Mouse (Mus musculus) spleen, postnatal 4 days (tissue): ENCODE results near the gene Agap2.

Source experiments
- DNase-seq, 2 experiments: peaks; one replicate each; pipeline ENCODE4 v3.0.0; 2022; ENCODE audit warnings: low spot score in 2 of 2

Gene Agap2

GRCm38 (mm10) chr10:127076082-127076481 is 998 bp downstream of the Agap2 start:
- DNase-seq: no peak

DNA sequence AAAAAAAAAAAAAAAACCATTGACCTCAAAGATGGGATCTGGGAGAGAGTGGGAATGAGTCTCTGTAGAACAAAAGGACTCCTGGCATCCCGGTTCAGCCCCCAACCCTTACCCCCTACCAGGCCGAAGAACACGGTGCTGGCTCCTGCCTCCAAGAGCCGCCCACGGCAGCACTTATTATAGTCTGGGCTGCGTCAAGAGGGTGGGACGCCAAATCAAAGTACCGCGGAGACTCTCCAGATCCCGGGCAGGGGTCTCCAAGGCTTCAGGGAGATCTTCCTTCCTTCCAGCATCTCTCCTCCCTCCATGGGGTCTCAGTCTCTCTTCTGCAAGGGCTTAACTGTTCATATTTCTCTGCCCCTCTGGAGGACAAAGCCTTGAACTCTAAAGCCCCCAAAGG is 2.4 kb downstream of the Agap2 start:
- DNase-seq: no peak

DNA sequence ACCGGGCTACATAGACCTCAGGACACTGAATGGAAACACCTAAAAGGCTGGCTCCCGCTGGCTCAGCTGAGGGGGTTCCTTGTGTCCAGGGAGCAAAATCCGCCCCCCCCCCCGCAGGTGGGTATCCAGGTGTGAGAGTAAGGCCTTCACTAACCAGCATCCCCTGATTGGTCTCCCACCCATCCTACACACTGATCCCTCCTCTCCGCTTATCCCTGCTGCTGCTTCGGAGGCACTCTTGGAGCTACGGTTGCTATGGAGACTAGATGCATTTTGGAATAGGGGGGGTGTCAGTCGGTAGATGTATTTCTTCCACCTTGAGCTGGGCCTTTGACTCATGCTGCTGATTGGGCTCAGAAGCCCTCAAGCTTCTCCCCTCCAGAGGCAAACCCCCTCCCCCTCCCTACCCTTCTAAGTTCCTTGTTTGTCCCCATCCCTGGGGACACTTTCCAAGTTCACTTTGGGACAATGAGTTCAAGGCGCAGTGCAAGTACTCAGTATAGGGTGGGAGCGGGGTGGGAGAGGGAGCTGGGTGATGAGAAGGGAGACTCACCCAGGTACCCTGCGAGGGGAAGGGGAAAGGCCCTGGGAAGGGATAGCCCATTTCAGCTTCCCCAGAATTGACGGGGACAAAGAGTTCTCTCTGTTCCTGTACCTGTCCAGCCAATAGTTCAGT is 3.1 kb downstream of the Agap2 start:
- no peak for DNase-seq

GRCm38 (mm10) chr10:127078677-127079575 is 3.8 kb downstream of the Agap2 start:
- DNase-seq: no peak

DNA sequence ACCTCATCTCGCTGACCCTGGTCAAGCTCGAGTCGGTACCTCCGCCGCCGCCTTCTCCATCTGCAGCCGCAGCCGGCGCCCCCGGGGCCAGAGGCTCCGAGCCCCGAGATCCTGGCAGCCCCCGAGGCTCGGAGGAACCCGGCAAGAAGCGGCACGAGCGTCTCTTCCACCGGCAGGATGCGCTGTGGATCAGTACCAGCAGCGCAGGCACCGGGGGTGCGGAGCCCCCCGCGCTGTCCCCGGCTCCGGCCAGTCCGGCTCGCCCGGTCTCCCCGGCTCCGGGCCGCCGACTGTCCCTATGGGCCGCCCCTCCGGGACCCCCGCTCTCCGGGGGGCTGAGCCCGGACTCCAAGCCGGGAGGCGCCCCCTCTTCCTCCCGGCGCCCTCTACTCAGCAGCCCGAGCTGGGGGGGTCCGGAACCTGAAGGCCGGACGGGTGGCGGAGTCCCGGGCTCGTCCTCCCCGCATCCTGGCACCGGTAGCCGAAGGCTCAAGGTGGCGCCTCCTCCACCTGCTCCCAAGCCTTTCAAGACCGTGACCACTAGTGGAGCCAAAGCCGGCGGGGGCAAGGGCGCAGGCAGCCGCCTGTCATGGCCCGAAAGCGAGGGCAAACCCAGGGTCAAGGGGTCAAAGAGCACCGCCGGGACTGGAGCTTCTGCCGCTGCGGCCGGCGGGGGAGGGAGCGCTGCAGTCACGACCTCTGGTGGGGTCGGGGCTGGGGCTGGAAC is 4.7 kb downstream of the Agap2 start:
- DNase-seq: no peak

DNA sequence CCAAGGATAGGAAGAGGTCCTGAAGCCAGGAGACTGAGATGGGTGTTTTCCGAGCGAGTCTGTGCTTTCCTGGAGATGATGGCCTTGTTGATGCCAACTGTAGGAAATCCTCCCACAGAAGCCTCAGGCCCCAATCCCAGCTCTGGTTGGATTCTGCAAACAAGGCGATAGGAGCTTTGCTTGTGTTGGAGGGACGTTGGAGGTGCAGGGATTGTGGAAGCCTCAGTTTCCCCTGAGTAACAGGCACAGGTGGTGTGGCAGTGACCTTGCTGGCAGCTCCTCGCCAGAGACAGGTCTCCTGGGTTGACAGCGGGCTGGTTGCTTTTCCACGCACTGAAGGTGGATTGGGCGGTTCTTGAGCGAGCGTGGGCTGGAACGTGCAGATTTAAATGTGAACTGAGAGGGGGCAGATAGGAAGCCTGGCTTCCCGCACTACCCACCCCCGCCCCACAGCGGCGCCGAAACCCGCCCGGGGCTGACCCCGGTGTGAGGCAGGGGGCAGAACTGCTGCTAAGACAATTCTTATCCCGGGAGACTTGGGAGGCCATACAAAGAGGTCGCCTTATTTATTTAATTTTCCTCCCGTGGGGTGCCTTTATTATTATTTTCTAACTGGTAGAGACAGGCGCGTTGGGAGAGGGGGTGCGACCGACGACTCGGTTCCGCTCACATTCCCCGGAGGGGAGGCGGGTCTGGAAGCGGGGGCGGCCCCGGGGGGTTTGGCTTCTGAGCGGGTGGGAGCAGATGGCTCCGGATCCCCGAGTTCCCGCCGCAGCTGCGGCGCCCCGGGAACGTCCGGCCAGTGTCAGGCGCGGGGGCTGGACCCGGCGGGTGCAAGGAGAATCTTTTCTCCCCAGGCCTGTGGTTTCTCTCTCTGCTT is 6.1 kb downstream of the Agap2 start:
- DNase-seq: no peak

DNA sequence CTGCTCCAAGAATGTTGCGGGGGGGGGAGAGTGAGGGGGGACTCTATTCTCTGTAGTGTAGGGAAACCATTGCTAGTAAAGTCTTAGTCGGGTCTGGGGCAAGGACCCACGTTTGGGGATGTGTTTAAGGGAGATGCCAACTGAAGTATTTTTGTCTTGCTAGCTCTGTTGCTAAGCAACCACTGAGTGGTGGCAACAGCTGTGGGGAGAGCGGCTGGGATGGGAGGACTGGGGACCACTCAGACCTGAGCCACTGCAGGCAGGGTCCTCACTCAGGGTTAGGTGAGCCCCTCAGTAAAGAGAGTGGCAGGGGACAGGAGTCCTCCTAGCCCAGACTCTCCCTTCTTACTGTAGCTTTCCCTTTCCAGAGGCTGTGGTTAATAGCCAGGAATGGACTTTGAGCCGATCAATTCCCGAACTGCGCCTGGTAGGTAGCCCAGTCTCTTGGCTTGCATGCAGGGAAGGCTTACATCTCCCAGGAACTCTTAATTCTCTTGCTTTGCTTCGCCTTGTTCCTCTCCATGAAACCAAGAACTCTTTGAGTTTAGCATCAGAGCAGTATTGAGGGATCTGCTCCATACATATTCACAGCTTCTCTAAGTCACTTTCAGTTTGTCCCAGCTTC is 7.0 kb downstream of the Agap2 start:
- DNase-seq: no peak

DNA sequence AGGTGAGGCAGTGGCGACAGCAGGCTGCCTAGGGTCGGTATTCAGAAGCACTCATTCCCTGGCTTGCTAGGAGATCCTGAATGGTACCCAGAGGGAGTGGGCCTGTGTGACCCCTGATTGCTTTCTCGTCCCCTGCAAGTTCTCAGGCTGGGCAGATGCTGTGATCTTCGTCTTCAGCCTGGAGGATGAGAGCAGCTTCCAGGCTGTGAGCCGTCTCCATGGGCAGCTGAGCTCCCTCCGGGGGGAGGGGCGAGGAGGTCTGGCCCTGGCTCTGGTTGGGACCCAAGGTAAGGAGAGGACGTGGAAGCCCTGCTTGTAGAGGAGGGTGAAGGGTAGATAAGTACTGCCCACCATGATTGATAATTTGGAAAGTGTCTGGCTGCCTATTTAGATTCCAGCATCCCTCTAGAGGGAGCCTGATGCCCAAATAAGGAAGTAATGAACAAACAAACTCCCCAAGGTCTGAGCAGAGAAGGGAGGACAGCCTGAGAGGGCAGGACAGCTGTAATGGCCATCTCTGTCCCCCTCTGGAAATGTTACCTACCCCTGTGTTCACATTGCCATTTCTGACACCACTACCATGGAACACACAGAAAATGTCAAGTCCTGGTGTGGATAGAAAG is 8.3 kb downstream of the Agap2 start:
- no peak for DNase-seq

GRCm38 (mm10) chr10:127083915-127084306 is 8.8 kb downstream of the Agap2 start:
- DNase-seq: no peak

DNA sequence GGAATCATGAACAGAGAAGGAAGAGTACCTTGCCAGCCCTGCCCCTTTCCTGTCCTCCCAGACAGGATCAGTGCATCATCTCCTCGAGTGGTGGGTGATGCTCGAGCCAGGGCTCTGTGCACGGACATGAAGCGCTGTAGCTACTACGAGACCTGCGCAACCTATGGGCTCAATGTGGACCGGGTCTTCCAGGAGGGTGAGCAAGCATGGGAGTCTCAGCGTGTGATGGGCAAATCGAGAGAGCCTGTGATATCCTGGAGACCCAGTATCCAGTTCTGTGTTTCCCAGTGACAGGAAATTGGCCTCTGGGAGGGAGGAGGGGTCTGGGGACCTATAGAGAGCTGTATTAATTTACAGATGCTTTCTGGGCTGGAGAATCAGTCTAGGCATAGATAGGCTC is 10.0 kb downstream of the Agap2 start:
- DNase-seq: peak in 1 of 2 experiments; percentile 57

- DNase-seq: no peak
These were observed 10.5 kb downstream of the Agap2 start for GRCm38 (mm10) chr10:127085633-127086032.

- peak in 1 of 2 experiments; percentile 61 for DNase-seq
These were observed 15.7 kb downstream of the Agap2 start for GRCm38 (mm10) chr10:127090560-127091411.

- peak in 1 of 2 experiments; percentile 67 for DNase-seq
These were observed 16.7 kb downstream of the Agap2 start for GRCm38 (mm10) chr10:127091507-127092396.

DNA sequence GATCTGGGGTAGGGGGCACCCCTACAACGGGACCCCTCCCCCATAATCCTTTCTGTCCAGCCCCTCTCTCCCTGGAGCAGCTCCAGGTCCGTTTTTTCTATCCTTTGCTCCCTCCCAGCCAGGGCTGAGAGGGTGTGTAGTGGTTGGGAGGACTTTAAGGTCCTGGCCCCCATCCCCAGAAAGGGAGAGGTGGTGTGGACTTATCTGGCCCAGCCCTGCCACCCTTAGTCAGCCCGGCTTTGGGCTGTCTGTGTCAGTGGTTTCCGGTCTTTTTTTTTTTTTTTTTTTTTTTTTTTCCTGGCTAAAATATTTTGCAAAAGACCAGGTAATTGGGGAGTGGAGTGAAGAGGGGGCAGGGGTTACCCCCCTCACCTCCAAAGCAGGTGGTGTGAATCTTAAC is 17.7 kb downstream of the Agap2 start:
- DNase-seq: peak in 1 of 2 experiments; percentile 57

DNA sequence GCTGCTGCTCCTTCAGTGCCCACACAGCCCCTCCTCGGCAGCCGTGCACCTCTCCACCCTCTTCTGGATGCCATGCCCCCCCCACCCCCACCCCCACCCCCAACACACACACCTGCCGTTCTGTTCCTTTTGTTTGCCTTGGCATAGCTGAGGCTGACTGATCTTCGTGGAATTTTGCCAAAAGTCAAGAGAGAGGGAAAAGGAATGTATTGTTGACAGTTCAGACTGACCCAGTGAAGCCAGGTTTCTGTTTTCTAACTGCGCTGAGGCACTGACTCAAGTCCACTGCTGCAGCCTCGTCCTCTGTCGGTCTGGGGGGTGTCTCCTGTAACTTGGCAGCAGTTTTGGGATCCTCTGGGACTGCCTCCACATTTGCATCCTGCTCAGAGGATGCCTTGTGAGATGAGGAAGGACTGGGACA is 19.3 kb downstream of the Agap2 start:
- DNase-seq: no peak

- no peak for DNase-seq
These were observed 23.4 kb downstream of the Agap2 start for GRCm38 (mm10) chr10:127098514-127098913.

GRCm38 (mm10) chr10:127099191-127099590 is 24.1 kb downstream of the Agap2 start:
- DNase-seq: no peak

GRCm38 (mm10) chr10:127099868-127100267 is 24.8 kb downstream of the Agap2 start:
- no peak for DNase-seq
